Mouse (Mus musculus) limb, embryonic 11.5 days (tissue): ENCODE measurements at regions not wholly inside any gene's neighbourhood (a gene's known extent, or its start where the extent isn't known, plus 50 kb on each side); places are given as distances from the start of the nearest gene placed in this dataset.
A peak's percentile ranks its signal among the peaks of the same experiment; 100 is the strongest.

Source experiments
- ATAC-seq: fragments of 200-750 bp; cut with Nextera tagmentation; 2 replicates; pipeline ENCODE4 v1.8.0; 2017; ENCODE audit warnings: low read depth; ENCODE audit not compliant: insufficient number of reproducible peaks, low FRiP score, low TSS enrichment
- DNase-seq: peaks from one replicate; pipeline ENCODE4 v3.0.0-alpha.2; 2015; ENCODE audit warnings: low spot score
- H3K27ac ChIP-seq: fragments of 300-500 bp; sonication (generic); replicated peaks from 2 replicates; pipeline ENCODE4 v1.5.1; 2014; ENCODE audit warnings: low read depth, mild to moderate bottlenecking, low read length
- H3K27me3 ChIP-seq: fragments of 300-500 bp; sonication (generic); 2 replicates; pipeline ENCODE4 v1.6.1; 2014; ENCODE audit warnings: mild to moderate bottlenecking, low read length, mixed read lengths; ENCODE audit not compliant: control insufficient read depth, insufficient read depth
- H3K36me3 ChIP-seq: fragments of 300-500 bp; sonication (generic); 2 replicates; pipeline ENCODE4 v1.6.1; 2014; ENCODE audit warnings: mild to moderate bottlenecking, low read length, moderate library complexity, mixed read lengths; ENCODE audit not compliant: control insufficient read depth, insufficient read depth
- H3K4me1 ChIP-seq: fragments of 300-500 bp; sonication (generic); 2 replicates; pipeline ENCODE4 v1.6.1; 2014; ENCODE audit warnings: low read length, mixed read lengths; ENCODE audit not compliant: control insufficient read depth, insufficient read depth
- H3K4me2 ChIP-seq: fragments of 300-500 bp; sonication (generic); 2 replicates; pipeline ENCODE4 v1.6.1; 2014; ENCODE audit warnings: low read depth, mild to moderate bottlenecking, moderate library complexity; ENCODE audit not compliant: severe bottlenecking
- H3K4me3 ChIP-seq: fragments of 300-500 bp; sonication (generic); 2 replicates; pipeline ENCODE4 v1.5.1; 2014; ENCODE audit warnings: low read depth, low read length
- H3K9ac ChIP-seq: fragments of 300-500 bp; sonication (generic); 2 replicates; pipeline ENCODE4 v1.6.1; 2014; ENCODE audit warnings: mild to moderate bottlenecking, low read length
- H3K9me3 ChIP-seq: fragments of 300-500 bp; sonication (generic); 2 replicates; pipeline ENCODE4 v1.6.1; 2016; ENCODE audit warnings: low read length; ENCODE audit not compliant: control insufficient read depth
- WGBS: fragments of 180-500 bp; shearing (Covaris S2); extraction: QIAGEN DNeasy Blood & Tissue Kit; methylation state at CpG from one replicate; pipeline ENCODE4 v1.1.7; 2014; 5-methylcytosine and 5-hydroxymethylcytosine counted together

- H3K27ac ChIP-seq: no peak overlapping the region
- WGBS: 89% methylated on average over 3 of the region's 3 CpGs
- no peak for DNase-seq
- no peaks in the 10 kb centered on the region for H3K36me3 ChIP-seq
- H3K9ac ChIP-seq: no peak overlapping the region
- no peaks in the 10 kb centered on the region for H3K27me3 ChIP-seq
- no peak for ATAC-seq
- no peak overlapping the region for H3K4me3 ChIP-seq
- no peak overlapping the region for H3K4me2 ChIP-seq
- H3K9me3 ChIP-seq: no peaks in the 10 kb centered on the region
- H3K4me1 ChIP-seq: no peaks in the 10 kb centered on the region
Measured at GRCm38 (mm10) chr1:42514417-42514816, 181.2 kb upstream of the Pou3f3 start.

- Histone ChIP-seq H3K4me1 (no peaks in the 10 kb centered on the region), H3K27ac (no peak overlapping the region), H3K4me2 (no peak overlapping the region), H3K27me3 (no peaks in the 10 kb centered on the region), H3K4me3 (no peak overlapping the region), H3K36me3 (no peaks in the 10 kb centered on the region), H3K9me3 (no peaks in the 10 kb centered on the region), H3K9ac (no peak overlapping the region)
- no peak for DNase-seq
- 58% methylated on average over 4 of the region's 4 CpGs for WGBS
- ATAC-seq: no peak
Measured at GRCm38 (mm10) chr1:42524401-42524800, 171.2 kb upstream of the Pou3f3 start.

GRCm38 (mm10) chr1:42527746-42528476 is 167.7 kb upstream of the Pou3f3 start:
- WGBS: 66% methylated on average over 11 of the region's 11 CpGs
- no peak for DNase-seq
- ATAC-seq: no peak
- Histone ChIP-seq H3K27ac (no peak overlapping the region), H3K4me2 (no peak overlapping the region), H3K4me3 (no peak overlapping the region), H3K27me3 (no peaks in the 10 kb centered on the region), H3K36me3 (no peaks in the 10 kb centered on the region), H3K4me1 (no peaks in the 10 kb centered on the region), H3K9me3 (no peaks in the 10 kb centered on the region), H3K9ac (no peak overlapping the region)

- 86% methylated on average over 6 of the region's 6 CpGs for WGBS
- H3K27me3 ChIP-seq: no peaks in the 10 kb centered on the region
- H3K27ac ChIP-seq: no peak overlapping the region
- no peaks in the 10 kb centered on the region for H3K9me3 ChIP-seq
- no peak overlapping the region for H3K4me2 ChIP-seq
- no peak overlapping the region for H3K4me3 ChIP-seq
- H3K4me1 ChIP-seq: no peaks in the 10 kb centered on the region
- ATAC-seq (no peak), DNase-seq (no peak)
- no peaks in the 10 kb centered on the region for H3K36me3 ChIP-seq
- no peak overlapping the region for H3K9ac ChIP-seq
Measured at GRCm38 (mm10) chr1:42532908-42533307, 162.7 kb upstream of the Pou3f3 start.

GRCm38 (mm10) chr1:42539066-42539539 is 156.5 kb upstream of the Pou3f3 start:
- DNase-seq (no peak), ATAC-seq (no peak)
- Histone ChIP-seq H3K27me3 (no peaks in the 10 kb centered on the region), H3K27ac (no peak overlapping the region), H3K9ac (no peak overlapping the region), H3K9me3 (no peaks in the 10 kb centered on the region), H3K4me3 (no peak overlapping the region), H3K4me1 (peaks cover 19% of the 10 kb centered on the region), H3K36me3 (no peaks in the 10 kb centered on the region), H3K4me2 (no peak overlapping the region)
- WGBS: 78% methylated on average over 18 of the region's 18 CpGs

- no peak overlapping the region for H3K9ac ChIP-seq
- DNase-seq: peak; percentile 74
Measured at GRCm38 (mm10) chr1:42539541-42540520, 155.7 kb upstream of the Pou3f3 start.

GRCm38 (mm10) chr1:42541991-42542390 is 153.6 kb upstream of the Pou3f3 start:
- H3K36me3 ChIP-seq: no peaks in the 10 kb centered on the region
- 85% methylated on average over 4 of the region's 4 CpGs for WGBS

More at GRCm38 (mm10) chr1:42539541-42540520, 155.7 kb upstream of the Pou3f3 start:
- Histone ChIP-seq H3K4me3 (no peak overlapping the region), H3K9me3 (no peaks in the 10 kb centered on the region), H3K36me3 (no peaks in the 10 kb centered on the region), H3K4me2 (no peak overlapping the region), H3K4me1 (peaks cover 19% of the 10 kb centered on the region), H3K27me3 (no peaks in the 10 kb centered on the region), H3K27ac (peak overlapping the region; percentile 36; the same call in 1 of the 2 replicates)
- 38% methylated on average over 26 of the region's 26 CpGs for WGBS
- peak; percentile 79; the same call in 1 of the 2 replicates for ATAC-seq

GRCm38 (mm10) chr1:42542846-42543549 is 152.6 kb upstream of the Pou3f3 start:
- no peak overlapping the region for H3K4me2 ChIP-seq
- DNase-seq (no peak), ATAC-seq (no peak)
- H3K4me1 ChIP-seq: peaks cover 19% of the 10 kb centered on the region
- WGBS: 34% methylated on average over 15 of the region's 15 CpGs
- no peaks in the 10 kb centered on the region for H3K36me3 ChIP-seq
- H3K9ac ChIP-seq: no peak overlapping the region
- no peak overlapping the region for H3K4me3 ChIP-seq
- no peak overlapping the region for H3K27ac ChIP-seq
- no peaks in the 10 kb centered on the region for H3K9me3 ChIP-seq
- H3K27me3 ChIP-seq: no peaks in the 10 kb centered on the region

More at GRCm38 (mm10) chr1:42541991-42542390, 153.6 kb upstream of the Pou3f3 start:
- Histone ChIP-seq H3K4me3 (no peak overlapping the region), H3K4me1 (peaks cover 19% of the 10 kb centered on the region), H3K9me3 (no peaks in the 10 kb centered on the region), H3K27ac (no peak overlapping the region), H3K27me3 (no peaks in the 10 kb centered on the region), H3K9ac (no peak overlapping the region), H3K4me2 (no peak overlapping the region)
- DNase-seq (no peak), ATAC-seq (no peak)
